Mouse (Mus musculus): ENCODE measurements at regions not wholly inside any gene's neighbourhood (a gene's known extent, or its start where the extent isn't known, plus 50 kb on each side); places are given as distances from the start of the nearest gene placed in this dataset.

DNA sequence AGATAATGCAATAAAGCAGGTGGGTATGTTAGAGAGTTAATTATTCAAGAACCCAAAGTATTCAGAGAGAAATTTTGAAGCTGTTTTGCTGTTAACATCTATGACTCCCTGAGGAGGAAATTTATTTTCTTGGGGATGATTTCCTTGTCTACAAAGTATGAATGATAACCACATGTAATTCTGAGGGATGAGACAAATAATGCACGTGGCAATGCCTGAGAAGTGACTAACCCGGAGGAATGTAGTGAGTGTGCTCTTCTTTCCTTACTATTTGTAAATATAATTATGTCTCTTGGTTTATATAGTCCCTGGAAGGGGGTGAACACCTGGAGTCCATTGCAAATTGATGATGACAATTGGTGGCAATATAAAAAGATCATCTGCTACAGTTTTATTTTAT is 981.1 kb downstream of the Slc22a22 start:
- no peak for TF ChIP-seq CTCF (IDR thresholded peaks at IDR 0.05; ENCODE audit: low read depth)
- TF ChIP-seq EP300 (optimal IDR thresholded peaks at IDR 0.05), result no peak

Data from stomach, postnatal 0 days (tissue).